Mouse (Mus musculus) gonadal fat pad, adult 2 months (tissue): ENCODE data around the gene Rsph1. TPM values are rescaled to one million over a fixed set of nuclear protein-coding genes. Genes with fewer than 3 reads are reported as not detected.

Experiments used
- DNase-seq: peaks from one replicate; pipeline ENCODE4 v3.0.0-alpha.2; 2012; ENCODE audit warnings: low read depth
- polyA plus RNA-seq: library from polyadenylated mRNA; depleted of rRNA; stranded (reverse); fragments of >200 nt; gene quantifications from 2 replicates; pipeline ENCODE4 v1.2.3, GENCODE M21; 2012

The Rsph1 gene
- polyA plus RNA-seq, 1 experiment, result 2.6 TPM

GRCm38 (mm10) chr17:31303401-31303800 lies 26.2 kb upstream of the Rsph1 start:
- no peak for DNase-seq

DNA sequence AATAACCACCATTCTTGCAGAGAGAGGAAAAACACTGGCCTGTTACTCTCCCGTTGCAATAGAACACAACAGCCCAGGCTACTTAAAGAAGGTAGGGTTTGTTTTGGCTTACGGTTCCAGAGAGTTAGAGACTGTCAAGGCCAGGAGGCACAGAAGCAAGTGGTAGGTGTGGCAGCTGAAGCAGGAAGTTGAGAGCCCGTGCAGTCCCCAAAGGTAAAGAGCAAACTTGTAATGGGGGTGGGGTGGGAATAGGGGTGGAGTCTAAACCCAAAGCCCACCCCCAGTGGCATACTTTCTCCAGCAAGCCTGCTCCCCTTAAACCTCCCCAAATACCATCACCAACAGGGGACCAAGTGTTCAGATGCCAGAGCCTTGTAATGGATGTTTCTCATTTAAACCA lies 23.6 kb upstream of the Rsph1 start:
- DNase-seq, result no peak

DNA sequence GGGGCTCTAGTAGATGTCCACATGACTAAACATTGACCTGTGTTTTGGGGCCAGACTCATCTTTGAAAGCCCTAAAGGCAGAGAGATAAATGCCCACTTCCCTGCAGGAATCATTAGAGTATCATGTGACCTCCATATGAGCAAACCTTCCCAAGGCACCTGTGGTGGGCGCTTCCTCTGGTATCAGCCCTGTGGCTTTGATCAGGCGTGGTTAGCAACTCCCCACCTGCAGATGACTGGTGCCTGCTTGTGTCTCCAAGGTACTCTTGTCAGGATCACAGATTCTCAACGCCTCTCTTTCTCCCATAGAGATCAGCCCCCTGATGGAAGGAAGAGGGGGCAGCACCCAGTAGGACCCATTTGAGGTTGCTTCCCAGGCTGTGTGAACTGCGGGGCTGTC lies 22.8 kb upstream of the Rsph1 start:
- no peak for DNase-seq

GRCm38 (mm10) chr17:31298419-31299209 lies 21.4 kb upstream of the Rsph1 start:
- DNase-seq, result no peak

GRCm38 (mm10) chr17:31297521-31297939 lies 20.3 kb upstream of the Rsph1 start:
- no peak for DNase-seq

GRCm38 (mm10) chr17:31295892-31296781 lies 19.0 kb upstream of the Rsph1 start:
- no peak for DNase-seq

GRCm38 (mm10) chr17:31295215-31295891 lies 18.2 kb upstream of the Rsph1 start:
- DNase-seq, result no peak

DNA sequence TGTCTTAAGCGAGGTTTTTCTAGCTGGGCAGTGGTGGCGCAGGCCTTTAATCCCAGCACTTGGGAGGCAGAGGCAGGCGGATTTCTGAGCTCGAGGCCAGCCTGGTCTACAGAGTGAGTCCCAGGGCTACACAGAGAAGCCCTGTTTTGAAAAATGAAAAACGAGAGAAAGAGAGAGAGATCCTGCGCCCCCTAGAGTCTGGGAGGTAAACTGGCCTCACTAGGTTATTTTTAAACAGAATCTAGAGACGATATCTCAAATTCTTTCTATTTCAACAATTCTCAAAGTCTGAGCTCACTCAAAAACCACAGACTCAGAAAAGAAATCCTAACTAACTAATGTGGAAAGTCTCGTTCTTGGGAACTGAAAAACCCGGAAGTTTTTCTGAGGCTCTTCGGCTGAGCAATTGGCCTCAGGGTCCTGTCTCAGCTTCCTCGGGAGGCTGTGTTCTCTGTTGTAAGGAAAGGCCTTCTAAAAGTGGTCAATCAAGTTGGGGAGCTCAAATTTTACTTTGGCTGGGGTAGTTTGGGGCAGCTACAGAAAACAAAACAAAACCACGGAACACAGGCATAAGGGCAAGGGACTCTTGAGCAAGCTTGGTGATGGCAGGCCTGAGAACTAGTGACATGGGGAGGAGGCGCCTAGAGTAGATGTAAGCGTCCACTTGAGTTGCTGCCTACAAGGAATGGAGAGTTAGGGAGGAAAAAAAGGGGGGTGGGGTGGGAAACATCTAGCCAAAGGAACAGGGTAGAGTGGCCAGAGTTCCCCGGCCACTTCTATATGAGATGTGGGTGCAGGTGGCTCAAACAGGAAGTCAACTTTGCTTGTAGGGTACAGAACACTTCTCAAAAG lies 17.4 kb upstream of the Rsph1 start:
- DNase-seq, result no peak

DNA sequence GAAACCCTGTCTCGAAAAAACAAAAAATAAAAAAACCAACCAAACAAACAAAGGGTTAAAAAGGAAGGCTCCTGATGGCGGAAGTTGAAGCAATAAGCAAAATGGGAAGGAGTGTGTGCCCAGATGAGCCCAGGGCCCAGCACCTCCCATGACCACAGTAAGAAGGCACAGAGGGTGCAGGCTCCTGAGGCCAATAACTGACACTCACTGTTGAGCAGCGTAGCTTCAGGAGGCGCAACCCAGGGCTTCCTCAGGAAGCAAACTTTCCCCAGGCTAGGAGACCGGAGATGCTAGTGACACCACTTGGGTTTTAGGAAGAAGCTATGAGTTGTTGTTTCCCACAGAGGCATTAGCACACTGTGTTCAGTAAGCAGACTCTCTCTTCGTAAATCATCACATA lies 13.7 kb upstream of the Rsph1 start:
- DNase-seq, result no peak

- DNase-seq, result no peak
Measured at GRCm38 (mm10) chr17:31290311-31290710, 13.1 kb upstream of the Rsph1 start.

DNA sequence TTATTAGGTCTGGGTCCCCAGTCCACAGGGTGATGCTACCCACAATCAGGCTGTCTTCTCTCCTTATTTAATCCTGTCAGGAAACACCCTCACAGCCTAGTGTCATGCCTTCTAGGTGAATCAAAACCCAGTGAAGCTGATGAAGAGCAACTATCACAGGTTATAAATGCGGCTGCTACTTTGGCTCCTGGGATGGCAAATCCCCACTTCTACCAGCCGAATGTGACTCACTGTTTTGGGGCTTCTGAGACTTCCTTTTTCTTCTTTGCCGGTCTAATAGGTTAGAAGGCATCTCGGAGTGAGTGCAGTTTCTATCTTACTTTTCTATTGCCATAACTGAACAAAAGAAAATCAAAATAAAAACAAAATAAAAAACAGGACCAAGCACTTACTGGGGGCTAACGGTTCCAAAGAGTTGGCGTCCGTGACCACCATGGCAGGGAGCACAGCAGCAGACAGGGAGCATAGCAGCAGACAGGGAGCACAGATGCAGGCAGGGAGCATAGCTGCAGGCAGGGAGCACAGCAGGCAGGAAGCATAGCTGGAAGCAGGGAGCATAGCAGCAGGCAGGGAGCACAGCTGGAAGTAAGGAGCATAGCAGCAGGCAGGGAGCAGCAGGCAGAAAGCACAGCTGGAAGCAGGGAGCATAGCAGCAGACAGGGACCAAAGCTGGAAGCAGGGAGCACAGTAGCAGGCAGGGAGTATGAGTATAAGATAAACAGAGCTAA lies 12.0 kb upstream of the Rsph1 start:
- no peak for DNase-seq

GRCm38 (mm10) chr17:31287216-31287615 lies 10.0 kb upstream of the Rsph1 start:
- no peak for DNase-seq

DNA sequence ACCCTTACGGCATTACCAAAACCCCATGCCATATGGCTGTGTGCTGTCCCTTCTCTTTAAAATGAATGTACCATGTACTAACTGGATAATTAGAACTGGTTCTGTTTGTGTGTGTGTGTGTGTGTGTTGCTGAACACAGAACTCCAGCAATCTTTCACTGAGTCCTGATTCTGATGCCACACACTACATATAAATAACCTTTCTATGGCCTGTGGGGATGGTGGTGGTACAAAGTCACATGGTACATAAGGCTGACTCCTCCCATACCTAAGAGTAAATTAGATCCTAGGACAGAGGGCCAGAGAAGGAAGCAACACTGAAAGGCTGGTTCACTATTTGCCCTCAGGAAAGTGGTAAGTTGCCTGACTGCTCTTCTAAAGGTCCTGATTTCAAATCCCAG lies 9.3 kb upstream of the Rsph1 start, which contains the start of gene Slc37a1:
Gene Slc37a1 (plus strand): TSS at position 301 of the 400 bp plus-strand sequence.
- DNase-seq, result no peak

- DNase-seq, result no peak
Measured at GRCm38 (mm10) chr17:31285867-31286266, 8.7 kb upstream of the Rsph1 start.

DNA sequence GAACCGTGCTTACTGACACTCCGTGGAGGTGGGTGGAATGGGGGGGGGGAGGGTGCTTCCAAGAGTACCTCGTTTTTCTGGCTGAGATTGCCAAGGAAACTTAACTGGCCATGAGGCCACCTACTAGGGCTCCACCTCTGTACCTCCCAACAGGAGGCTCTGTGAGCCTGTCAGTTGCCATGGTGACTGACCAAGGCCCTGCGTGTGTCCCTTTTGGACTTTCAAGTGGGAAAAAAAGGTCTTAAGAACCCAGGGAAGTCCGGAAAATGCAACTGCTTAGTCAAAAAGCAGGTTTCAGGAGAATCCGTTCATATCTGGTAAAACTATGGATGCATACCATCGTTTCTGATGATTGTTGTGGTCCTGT lies 5.5 kb upstream of the Rsph1 start:
- DNase-seq, result no peak

- no peak for DNase-seq
Measured at GRCm38 (mm10) chr17:31281830-31282686, 4.9 kb upstream of the Rsph1 start.

DNA sequence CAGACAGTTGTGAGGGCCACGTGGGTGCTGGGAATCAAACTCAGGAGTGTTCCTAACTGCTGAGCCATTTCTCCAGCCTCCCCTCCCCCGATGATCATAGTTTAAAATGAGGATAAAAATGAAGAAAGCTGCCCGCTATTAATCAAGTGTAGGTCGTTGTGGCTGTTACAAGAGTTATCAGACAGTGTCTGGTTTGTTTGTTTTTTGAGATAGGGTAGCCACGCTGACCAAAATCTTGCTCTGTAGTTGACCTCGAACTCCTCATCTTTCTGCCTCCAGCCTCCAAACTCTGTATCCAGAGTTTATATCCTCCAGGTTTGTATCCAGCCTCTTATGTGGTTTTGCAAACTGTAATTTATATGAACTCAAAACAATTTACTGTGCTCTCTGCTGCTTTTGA lies 3.1 kb upstream of the Rsph1 start:
- no peak for DNase-seq

DNA sequence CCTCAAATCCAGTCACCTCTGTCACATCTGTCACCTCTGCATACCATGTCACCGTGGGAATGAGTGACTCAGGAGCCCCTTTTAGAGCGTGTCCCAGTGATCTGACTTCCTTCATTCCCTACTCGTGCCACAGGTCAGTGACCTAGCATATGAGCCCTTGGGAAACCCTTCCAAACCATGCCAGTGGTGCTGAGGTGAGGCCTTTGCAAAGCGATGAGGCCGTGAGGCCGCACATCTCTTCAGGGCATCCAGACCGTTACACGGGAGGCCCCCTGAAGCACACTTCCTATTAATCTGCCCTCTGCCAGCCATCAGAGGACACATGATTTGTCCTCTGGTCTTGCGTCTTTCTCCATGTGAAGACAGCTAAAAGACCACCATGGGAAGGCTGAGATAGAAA lies 2.4 kb upstream of the Rsph1 start:
- DNase-seq, result no peak

- no peak for DNase-seq
Measured at GRCm38 (mm10) chr17:31277931-31278330, 748 bp upstream of the Rsph1 start.
